In genomic region chrX:52912372-52912728, GRCm38 (mm10) we compare ENCODE assay signal across 8 mouse cellular contexts. TPM values are rescaled to one million over a fixed set of nuclear protein-coding genes. Genes with fewer than 3 reads are reported as not detected.
A peak's percentile ranks its signal among the peaks of the same experiment; 100 is the strongest.
DNase-seq lines count a peak whose midpoint lies in the region; ATAC-seq and TF ChIP-seq lines count a peak whose summit lies in the region.

No protein-coding gene starts in this region.

- H3K27me3 ChIP-seq in embryonic facial prominence, embryonic 12.5 days: no peaks in the 10 kb centered on the region
- H3K27me3 ChIP-seq in intestine, embryonic 14.5 days (replicated peaks; ENCODE audit: control insufficient read depth, insufficient read depth, low read length): no peaks in the 10 kb centered on the region
- no peaks in the 10 kb centered on the region for H3K27me3 ChIP-seq in midbrain, postnatal 0 days (ENCODE audit: insufficient read depth, low read length)

- DNase-seq in layer of hippocampus, adult 2 months (ENCODE audit: low spot score in 2 of 2): no peak
- no peak for DNase-seq in layer of hippocampus, postnatal 14 days (ENCODE audit: low spot score in 2 of 2)
- DNase-seq in intestine, embryonic 14.5 days (ENCODE audit: low spot score): no peak
- no peak for DNase-seq in midbrain, postnatal 0 days (ENCODE audit: low spot score)
- DNase-seq in retina, embryonic 14.5 days (ENCODE audit: low spot score): no peak
- no peak for DNase-seq in spleen, postnatal 36 days (ENCODE audit: low spot score in 2 of 2)
- no peak for DNase-seq in thymus, postnatal 25 days

- H3K4me1 ChIP-seq in embryonic facial prominence, embryonic 12.5 days: no peaks in the 10 kb centered on the region
- no peaks in the 10 kb centered on the region for H3K4me1 ChIP-seq in intestine, embryonic 14.5 days (replicated peaks; ENCODE audit: control insufficient read depth, insufficient read depth, low read length)
- H3K4me1 ChIP-seq in midbrain, postnatal 0 days (ENCODE audit: insufficient read depth, low read length): no peaks in the 10 kb centered on the region

- H3K36me3 ChIP-seq in embryonic facial prominence, embryonic 12.5 days: no peaks in the 10 kb centered on the region
- no peaks in the 10 kb centered on the region for H3K36me3 ChIP-seq in intestine, embryonic 14.5 days (ENCODE audit: control insufficient read depth, insufficient read depth, low read length)
- no peaks in the 10 kb centered on the region for H3K36me3 ChIP-seq in midbrain, postnatal 0 days (ENCODE audit: insufficient read depth, low read length)

- H3K27ac ChIP-seq in layer of hippocampus, adult 2 months: peak overlapping the region; percentile 94
- peak overlapping the region; percentile 93 for H3K27ac ChIP-seq in embryonic facial prominence, embryonic 12.5 days
- peak overlapping the region; percentile 70 for H3K27ac ChIP-seq in intestine, embryonic 14.5 days (ENCODE audit: low read depth)
- H3K27ac ChIP-seq in midbrain, postnatal 0 days (ENCODE audit: low read depth, low read length): peak overlapping the region; percentile 89

- H3K4me2 ChIP-seq in embryonic facial prominence, embryonic 12.5 days (replicated peaks): peak overlapping the region; percentile 47
- H3K4me2 ChIP-seq in intestine, embryonic 14.5 days (ENCODE audit: low read length): peak overlapping the region; percentile 57
- H3K4me2 ChIP-seq in midbrain, postnatal 0 days (ENCODE audit: low read depth, low read length, poor library complexity, severe bottlenecking): peak overlapping the region; percentile 43

- 19% methylated on average over 24 of the region's 26 CpGs for WGBS in embryonic facial prominence, embryonic 12.5 days
- WGBS in intestine, embryonic 14.5 days: 14% methylated on average over 22 of the region's 26 CpGs
- WGBS in midbrain, postnatal 0 days: 16% methylated on average over 25 of the region's 26 CpGs

- no peaks in the 10 kb centered on the region for H3K9me3 ChIP-seq in embryonic facial prominence, embryonic 12.5 days
- no peaks in the 10 kb centered on the region for H3K9me3 ChIP-seq in intestine, embryonic 14.5 days (ENCODE audit: control insufficient read depth, low read length)
- H3K9me3 ChIP-seq in midbrain, postnatal 0 days (ENCODE audit: low read length): no peaks in the 10 kb centered on the region

- peak; percentile 69 for ATAC-seq in embryonic facial prominence, embryonic 12.5 days (ENCODE audit: insufficient number of reproducible peaks, insufficient read depth, low FRiP score, low TSS enrichment)
- ATAC-seq in intestine, embryonic 14.5 days (replicated peaks; ENCODE audit: low FRiP score, low TSS enrichment, low read depth): no peak
- peak; percentile 61; the same call in 1 of the 2 replicates for ATAC-seq in midbrain, postnatal 0 days (ENCODE audit: low FRiP score)

- no peak for TF ChIP-seq CTCF in layer of hippocampus, adult 2 months (conservative IDR thresholded peaks at IDR 0.05)
- TF ChIP-seq CTCF in midbrain, postnatal 0 days (IDR thresholded peaks at IDR 0.05): no peak

- peak overlapping the region; percentile 83 for H3K9ac ChIP-seq in embryonic facial prominence, embryonic 12.5 days
- peak overlapping the region; percentile 69 for H3K9ac ChIP-seq in intestine, embryonic 14.5 days (ENCODE audit: low read length)
- peak overlapping the region; percentile 77 for H3K9ac ChIP-seq in midbrain, postnatal 0 days (replicated peaks; ENCODE audit: low read length, poor library complexity, severe bottlenecking)

- H3K4me3 ChIP-seq in layer of hippocampus, adult 2 months: peak overlapping the region; percentile 79
- H3K4me3 ChIP-seq in embryonic facial prominence, embryonic 12.5 days: peak overlapping the region; percentile 60
- H3K4me3 ChIP-seq in intestine, embryonic 14.5 days (ENCODE audit: low read depth, low read length): peak overlapping the region; percentile 57
- H3K4me3 ChIP-seq in midbrain, postnatal 0 days (ENCODE audit: low read depth, low read length): peak overlapping the region; percentile 59

RNA-seq across cellular contexts. Expression of gene Phf6, which starts 0.3 kb away (rescaled TPM):
- total RNA-seq in layer of hippocampus, adult 2 months (2021): 10 to 100 TPM; 19.5 to 19.9 TPM
- total RNA-seq in layer of hippocampus, postnatal 14 days (2021): 10 to 100 TPM; 18.8 to 21.8 TPM
- polyA plus RNA-seq in embryonic facial prominence, embryonic 12.5 days (2016; fragmentation: Nextera tagmentation; extraction: Ambion mirVana): 87.3 and 94.8 TPM in 2 replicates
- polyA plus RNA-seq in intestine, embryonic 14.5 days (2014; fragmentation: Nextera tagmentation; extraction: Ambion mirVana): 37.2 and 39.9 TPM in 2 replicates
- total RNA-seq in midbrain, postnatal 0 days (2014; rRNA removed): 44.9 and 45.3 TPM in 2 replicates
- 37.1 and 40.6 TPM in 2 replicates for polyA plus RNA-seq in midbrain, postnatal 0 days (2015; fragmentation: Nextera tagmentation; extraction: Ambion mirVana)
